In the genomic region with DNA sequence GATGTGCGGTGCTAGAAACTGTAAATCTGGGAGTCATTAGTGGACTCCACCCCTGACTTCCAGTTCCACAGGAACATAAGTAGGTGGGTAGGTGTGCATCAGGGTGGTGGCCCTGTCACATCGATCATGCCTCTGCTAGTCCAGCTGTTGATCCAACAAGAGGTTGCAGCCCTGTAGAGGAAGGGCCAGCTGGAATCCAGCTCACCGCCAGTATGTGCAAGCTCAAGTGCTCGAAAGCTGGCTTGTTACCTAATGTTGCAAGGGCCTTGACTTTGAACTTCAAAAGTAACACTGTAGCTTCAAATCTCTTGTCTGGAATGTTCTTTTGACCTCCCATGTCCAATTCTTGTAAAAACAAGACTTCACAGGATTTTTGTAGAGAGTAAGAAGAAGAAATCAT, we compare ENCODE assay signal across 25 mouse cellular contexts.
DNase-seq lines count a peak whose midpoint lies in the region; ATAC-seq and TF ChIP-seq lines count a peak whose summit lies in the region.
"Had no signal": no experiment of that assay in that cellular context is flagged by ENCODE, and none has a peak within 500 bp of the region (broad histone marks: within the 10 kb centered on the region; RNA-seq: fewer than 3 reads in every experiment).

No protein-coding gene starts in this region.

- intact Hi-C loops in gastrocnemius, postnatal 36 days (cut with DNase I): no loop called here

- ATAC-seq in kidney, postnatal 0 days (replicated peaks; ENCODE audit: low FRiP score, low read depth): no peak
- ATAC-seq in midbrain, postnatal 0 days (ENCODE audit: low FRiP score): no peak
- ATAC-seq: forebrain, embryonic 13.5 days; hindbrain, postnatal 0 days; intestine, embryonic 16.5 days; liver, embryonic 12.5 days; midbrain, embryonic 13.5 days had no signal

- 45% methylated on average over 4 of the region's 4 CpGs for WGBS in kidney, postnatal 0 days
- WGBS in kidney, adult 2 months: 74% methylated on average over 4 of the region's 4 CpGs
- WGBS in midbrain, postnatal 0 days: 98% methylated on average over 4 of the region's 4 CpGs

- no peaks in the 10 kb centered on the region; the same call in 1 of the 2 replicates for H3K4me1 ChIP-seq in kidney, postnatal 0 days (replicated peaks; ENCODE audit: insufficient read depth, low read length)
- no peaks in the 10 kb centered on the region for H3K4me1 ChIP-seq in kidney, adult 2 months (ENCODE audit: control insufficient read depth, insufficient read depth, low read length)
- H3K4me1 ChIP-seq in midbrain, postnatal 0 days (ENCODE audit: insufficient read depth, low read length): no peaks in the 10 kb centered on the region
- H3K4me1 ChIP-seq: embryonic facial prominence, embryonic 13.5 days; forebrain, embryonic 13.5 days; limb, embryonic 12.5 days; liver, embryonic 12.5 days; midbrain, embryonic 13.5 days had no signal

- no peaks in the 10 kb centered on the region for H3K36me3 ChIP-seq in kidney, postnatal 0 days (ENCODE audit: insufficient read depth, low read length)
- no peaks in the 10 kb centered on the region for H3K36me3 ChIP-seq in kidney, adult 2 months (ENCODE audit: control insufficient read depth, insufficient read depth, low read length)
- H3K36me3 ChIP-seq in midbrain, postnatal 0 days (ENCODE audit: insufficient read depth, low read length): no peaks in the 10 kb centered on the region
- H3K36me3 ChIP-seq: embryonic facial prominence, embryonic 13.5 days; limb, embryonic 12.5 days; liver, embryonic 12.5 days; midbrain, embryonic 13.5 days had no signal

- no peak overlapping the region for H3K9ac ChIP-seq in kidney, postnatal 0 days (ENCODE audit: low read depth, low read length)
- no peak overlapping the region for H3K9ac ChIP-seq in midbrain, postnatal 0 days (replicated peaks; ENCODE audit: low read length, poor library complexity, severe bottlenecking)
- H3K9ac ChIP-seq: embryonic facial prominence, embryonic 13.5 days; forebrain, embryonic 13.5 days; limb, embryonic 12.5 days; liver, embryonic 12.5 days; midbrain, embryonic 13.5 days had no signal

- no peaks in the 10 kb centered on the region for H3K9me3 ChIP-seq in kidney, postnatal 0 days (replicated peaks; ENCODE audit: low read length)
- H3K9me3 ChIP-seq in midbrain, postnatal 0 days (ENCODE audit: low read length): no peaks in the 10 kb centered on the region
- H3K9me3 ChIP-seq: embryonic facial prominence, embryonic 13.5 days; forebrain, embryonic 13.5 days; limb, embryonic 12.5 days; liver, embryonic 12.5 days; midbrain, embryonic 13.5 days had no signal

- H3K4me3 ChIP-seq in kidney, postnatal 0 days (replicated peaks; ENCODE audit: low read depth, low read length): no peak overlapping the region
- H3K4me3 ChIP-seq in kidney, adult 2 months (ENCODE audit: insufficient read depth, low read depth, low read length): no peak overlapping the region
- H3K4me3 ChIP-seq in midbrain, postnatal 0 days (ENCODE audit: low read depth, low read length): no peak overlapping the region
- H3K4me3 ChIP-seq: embryonic facial prominence, embryonic 13.5 days; erythroblast, embryonic 14.5 days; forebrain, embryonic 13.5 days; gastrocnemius, adult 2 months; limb, embryonic 12.5 days; liver, embryonic 12.5 days; midbrain, embryonic 13.5 days had no signal

- no peak for TF ChIP-seq POLR2A in kidney, adult 2 months (IDR thresholded peaks at IDR 0.05; ENCODE audit: low read depth, low read length)

- H3K4me2 ChIP-seq in kidney, postnatal 0 days (ENCODE audit: low read length): no peak overlapping the region
- no peak overlapping the region for H3K4me2 ChIP-seq in midbrain, postnatal 0 days (ENCODE audit: low read depth, low read length, poor library complexity, severe bottlenecking)
- H3K4me2 ChIP-seq: embryonic facial prominence, embryonic 13.5 days; forebrain, embryonic 13.5 days; heart, embryonic 11.5 days; limb, embryonic 12.5 days; liver, embryonic 12.5 days; midbrain, embryonic 13.5 days had no signal

- H3K27me3 ChIP-seq in kidney, postnatal 0 days (ENCODE audit: insufficient read depth, low read length): no peaks in the 10 kb centered on the region
- H3K27me3 ChIP-seq in kidney, adult 2 months (replicated peaks; ENCODE audit: control insufficient read depth, insufficient read depth, low read length): no peaks in the 10 kb centered on the region
- no peaks in the 10 kb centered on the region for H3K27me3 ChIP-seq in midbrain, postnatal 0 days (ENCODE audit: insufficient read depth, low read length)
- H3K27me3 ChIP-seq: embryonic facial prominence, embryonic 13.5 days; forebrain, embryonic 13.5 days; limb, embryonic 12.5 days; liver, embryonic 12.5 days; midbrain, embryonic 13.5 days had no signal

- TF ChIP-seq CTCF in kidney, postnatal 0 days (IDR thresholded peaks at IDR 0.05; ENCODE audit: low read depth): no peak
- no peak for TF ChIP-seq CTCF in kidney, adult 2 months (conservative IDR thresholded peaks at IDR 0.05; ENCODE audit: insufficient read depth, insufficient read length, low read depth, low read length)
- no peak for TF ChIP-seq CTCF in midbrain, postnatal 0 days (IDR thresholded peaks at IDR 0.05)

- H3K27ac ChIP-seq in kidney, postnatal 0 days: no peak overlapping the region
- no peak overlapping the region for H3K27ac ChIP-seq in kidney, adult 2 months (ENCODE audit: insufficient read depth, low read depth, low read length)
- no peak overlapping the region for H3K27ac ChIP-seq in midbrain, postnatal 0 days (ENCODE audit: low read depth, low read length)
- H3K27ac ChIP-seq: embryonic facial prominence, embryonic 13.5 days; forebrain, embryonic 13.5 days; gastrocnemius, adult 2 months; hindbrain, postnatal 0 days; limb, embryonic 12.5 days; liver, embryonic 12.5 days; midbrain, embryonic 13.5 days had no signal

- DNase-seq in kidney, postnatal 0 days (ENCODE audit: low spot score): peak; percentile 16
- DNase-seq in kidney, adult 2 months: no peak
- DNase-seq in MN1 (ENCODE audit: low spot score) (peak; percentile 4), ZHBTc4 (ENCODE audit: low read depth, low spot score) (peak; percentile 14)
- DNase-seq in fat pad, adult 2 months (ENCODE audit: extremely low read depth, low read depth, low spot score): peak; percentile 1
- DNase-seq in midbrain, postnatal 0 days (ENCODE audit: low spot score): no peak
- no peak for DNase-seq in urinary bladder, postnatal 10 days (ENCODE audit: low spot score)
- no peak for DNase-seq in gastrocnemius, postnatal 36 days
- DNase-seq: adrenal gland, adult 8-10 months; cerebellum, adult 8-10 months; gastrocnemius, adult 2 months; heart, adult 11 months; kidney, postnatal 36 days; layer of hippocampus, postnatal 36 days; lung, adult 2 months; lung, postnatal 14 days had no signal

Comparison
In these comparisons a context has a peak if more than half of its experiments do, and no peak if none do; other contexts are left out.
1. DNase-seq: peak in kidney, postnatal 0 days (single experiment), MN1 (single experiment), ZHBTc4 (single experiment) and fat pad, adult 2 months (single experiment); none in kidney, adult 2 months (single experiment), midbrain, postnatal 0 days (single experiment), urinary bladder, postnatal 10 days (single experiment) and gastrocnemius, postnatal 36 days (0 of 2).